Mouse (Mus musculus) stomach, postnatal 0 days (tissue): ENCODE measurements around the gene Fnbp1l. TPM values are rescaled to one million over a fixed set of nuclear protein-coding genes. Genes with fewer than 3 reads are reported as not detected.

ENCODE experiments used
- ATAC-seq: fragments of 200-750 bp; cut with Nextera tagmentation; 2 replicates; pipeline ENCODE4 v1.8.0; 2017; ENCODE audit not compliant: low FRiP score, low TSS enrichment
- DNase-seq: peaks from one replicate; pipeline ENCODE4 v3.0.0-alpha.2; 2016; ENCODE audit warnings: low spot score
- H3K27ac ChIP-seq: fragments of 300-500 bp; sonication (generic); replicated peaks from 2 replicates; pipeline ENCODE4 v1.5.1; 2014; ENCODE audit warnings: mild to moderate bottlenecking, control low read depth
- H3K27me3 ChIP-seq: fragments of 300-500 bp; sonication (generic); 2 replicates; pipeline ENCODE4 v1.6.1; 2014; ENCODE audit warnings: low read length; ENCODE audit not compliant: control insufficient read depth, insufficient read depth
- H3K36me3 ChIP-seq: fragments of 300-500 bp; sonication (generic); 2 replicates; pipeline ENCODE4 v1.6.1; 2014; ENCODE audit warnings: low read length, mixed read lengths; ENCODE audit not compliant: control insufficient read depth, insufficient read depth
- H3K4me1 ChIP-seq: fragments of 300-500 bp; sonication (generic); replicated peaks from 2 replicates; pipeline ENCODE4 v1.6.1; 2014; ENCODE audit warnings: antibody characterized with exemption; ENCODE audit not compliant: control insufficient read depth, insufficient read depth
- H3K4me2 ChIP-seq: fragments of 300-500 bp; sonication (generic); replicated peaks from 2 replicates; pipeline ENCODE4 v1.6.1; 2014; ENCODE audit warnings: low read depth, mild to moderate bottlenecking, control low read depth, moderate library complexity
- H3K4me3 ChIP-seq: fragments of 300-500 bp; sonication (generic); 2 replicates; pipeline ENCODE4 v1.5.1; 2014; ENCODE audit warnings: low read depth, low read length, control low read depth
- H3K9ac ChIP-seq: fragments of 300-500 bp; sonication (generic); 2 replicates; pipeline ENCODE4 v1.6.1; 2014; ENCODE audit warnings: mild to moderate bottlenecking, low read length, control low read depth, mixed read lengths
- H3K9me3 ChIP-seq: fragments of 300-500 bp; sonication (generic); 2 replicates; pipeline ENCODE4 v1.6.1; 2016; ENCODE audit warnings: low read length; ENCODE audit not compliant: control insufficient read depth
- CTCF ChIP-seq: IDR thresholded peaks from 2 replicates; pipeline ENCODE4 v1.5.1; 2016; ENCODE audit warnings: antibody characterized with exemption, low read depth, mild to moderate bottlenecking, moderate library complexity
- EP300 ChIP-seq: optimal IDR thresholded peaks from 2 replicates; pipeline ENCODE3; 2016; ENCODE audit warnings: antibody characterized with exemption
- WGBS: fragments of 180-500 bp; shearing (Covaris S2); extraction: QIAGEN DNeasy Blood & Tissue Kit; methylation state at CpG from one replicate; pipeline ENCODE4 v1.1.7; 2014; 5-methylcytosine and 5-hydroxymethylcytosine counted together
- polyA plus RNA-seq: library from polyadenylated mRNA; unstranded; fragments of >200 nt; fragmentation: Nextera tagmentation; extraction: Ambion mirVana; gene quantifications from 2 replicates; pipeline ENCODE4 v1.2.1, GENCODE M21; 2015

Gene Fnbp1l
- polyA plus RNA-seq, 1 experiment from 2014 or later = 20.8 TPM

- DNase-seq (no peak), ATAC-seq (peak; percentile 25)
- H3K4me2 ChIP-seq = no peak overlapping the region
- no peaks in the 10 kb centered on the region for H3K36me3 ChIP-seq
- 76% methylated on average over 2 of the region's 2 CpGs for WGBS
- no peaks in the 10 kb centered on the region for H3K9me3 ChIP-seq
- no peak overlapping the region for H3K9ac ChIP-seq
- H3K4me1 ChIP-seq = no peaks in the 10 kb centered on the region
- no peaks in the 10 kb centered on the region for H3K27me3 ChIP-seq
- TF ChIP-seq EP300 (no peak), CTCF (no peak)
- no peak overlapping the region for H3K4me3 ChIP-seq
- no peak overlapping the region for H3K27ac ChIP-seq
Observed at GRCm38 (mm10) chr3:122639197-122639475, 19.6 kb upstream of the Fnbp1l start.

GRCm38 (mm10) chr3:122638329-122639196, 19.0 kb upstream of the Fnbp1l start:
- H3K27me3 ChIP-seq = no peaks in the 10 kb centered on the region
- H3K4me3 ChIP-seq = no peak overlapping the region
- no peaks in the 10 kb centered on the region for H3K9me3 ChIP-seq
- no peak overlapping the region for H3K9ac ChIP-seq
- H3K4me1 ChIP-seq = no peaks in the 10 kb centered on the region
- ATAC-seq (peak; percentile 82), DNase-seq (peak; percentile 98)
- peak overlapping the region; percentile 34; the same call in 1 of the 2 replicates for H3K4me2 ChIP-seq
- H3K27ac ChIP-seq = no peak overlapping the region
- TF ChIP-seq EP300 (no peak), CTCF (peak; percentile 100)
- WGBS = 31% methylated on average over 14 of the region's 14 CpGs
- no peaks in the 10 kb centered on the region for H3K36me3 ChIP-seq

GRCm38 (mm10) chr3:122637280-122637679, 17.8 kb upstream of the Fnbp1l start:
- Histone ChIP-seq H3K4me1 (no peaks in the 10 kb centered on the region), H3K27me3 (no peaks in the 10 kb centered on the region), H3K4me3 (no peak overlapping the region), H3K27ac (no peak overlapping the region), H3K36me3 (no peaks in the 10 kb centered on the region), H3K9me3 (no peaks in the 10 kb centered on the region), H3K9ac (no peak overlapping the region), H3K4me2 (no peak overlapping the region)
- 79% methylated on average over 1 of the region's 1 CpGs for WGBS
- TF ChIP-seq CTCF = no peak
- no peak for TF ChIP-seq EP300
- DNase-seq (no peak), ATAC-seq (no peak)

GRCm38 (mm10) chr3:122635246-122635645, 15.7 kb upstream of the Fnbp1l start:
- Histone ChIP-seq H3K27ac (no peak overlapping the region), H3K9me3 (no peaks in the 10 kb centered on the region), H3K4me3 (no peak overlapping the region), H3K9ac (no peak overlapping the region), H3K4me1 (no peaks in the 10 kb centered on the region), H3K4me2 (no peak overlapping the region), H3K27me3 (no peaks in the 10 kb centered on the region), H3K36me3 (no peaks in the 10 kb centered on the region)
- 20% methylated on average over 12 of the region's 12 CpGs for WGBS
- TF ChIP-seq EP300 (no peak), CTCF (no peak)
- ATAC-seq (peak; percentile 35; the same call in 1 of the 2 replicates), DNase-seq (no peak)

GRCm38 (mm10) chr3:122629580-122629979, 10.1 kb upstream of the Fnbp1l start:
- 13% methylated on average over 13 of the region's 13 CpGs for WGBS
- no peak for TF ChIP-seq CTCF
- no peak for TF ChIP-seq EP300
- H3K36me3 ChIP-seq = no peaks in the 10 kb centered on the region
- peak overlapping the region; percentile 10; the same call in 1 of the 2 replicates for H3K4me3 ChIP-seq
- peak overlapping the region; percentile 42 for H3K4me2 ChIP-seq
- no peaks in the 10 kb centered on the region for H3K4me1 ChIP-seq
- H3K9ac ChIP-seq = no peak overlapping the region
- ATAC-seq (peak; percentile 74), DNase-seq (peak; percentile 44)
- no peak overlapping the region for H3K27ac ChIP-seq
- H3K9me3 ChIP-seq = no peaks in the 10 kb centered on the region
- H3K27me3 ChIP-seq = no peaks in the 10 kb centered on the region

- no peak for ATAC-seq
- 73% methylated on average over 3 of the region's 3 CpGs for WGBS
- H3K4me2 ChIP-seq = no peak overlapping the region
Observed at GRCm38 (mm10) chr3:122628956-122629355, 9.4 kb upstream of the Fnbp1l start.

More at GRCm38 (mm10) chr3:122628956-122629355, 9.4 kb upstream of the Fnbp1l start:
- no peak for DNase-seq
- Histone ChIP-seq H3K9ac (no peak overlapping the region), H3K4me1 (no peaks in the 10 kb centered on the region), H3K27ac (no peak overlapping the region), H3K4me3 (no peak overlapping the region), H3K36me3 (no peaks in the 10 kb centered on the region), H3K9me3 (no peaks in the 10 kb centered on the region), H3K27me3 (no peaks in the 10 kb centered on the region)
- TF ChIP-seq EP300 = no peak
- no peak for TF ChIP-seq CTCF
